Comparison of ENCODE assay signal across 25 mouse cellular contexts in genomic region chr13:78123911-78124426, GRCm38 (mm10).
DNase-seq lines count a peak whose midpoint lies in the region; ATAC-seq and TF ChIP-seq lines count a peak whose summit lies in the region.
"Had no signal": no experiment of that assay in that cellular context is flagged by ENCODE, and none has a peak within 500 bp of the region (broad histone marks: within the 10 kb centered on the region; RNA-seq: fewer than 3 reads in every experiment).

No protein-coding gene starts in this region.

- no peaks in the 10 kb centered on the region for H3K4me1 ChIP-seq in liver, adult 2 months (ENCODE audit: control insufficient read depth, insufficient read depth, low read length)
- no peaks in the 10 kb centered on the region for H3K4me1 ChIP-seq in liver, postnatal 0 days (ENCODE audit: insufficient read depth)
- H3K4me1 ChIP-seq in lung, embryonic 14.5 days (ENCODE audit: insufficient read depth): no peaks in the 10 kb centered on the region
- H3K4me1 ChIP-seq in lung, adult 2 months (ENCODE audit: control insufficient read depth, insufficient read depth, low read length): no peaks in the 10 kb centered on the region
- no peaks in the 10 kb centered on the region for H3K4me1 ChIP-seq in lung, embryonic 16.5 days (replicated peaks; ENCODE audit: control insufficient read depth, insufficient read depth, low read length)
- H3K4me1 ChIP-seq: embryonic facial prominence, embryonic 10.5 days; embryonic facial prominence, embryonic 12.5 days; forebrain, embryonic 13.5 days; forebrain, embryonic 15.5 days had no signal

- DNase-seq in liver, adult 2 months (ENCODE audit: extremely low read depth, low read depth, low spot score): peak; percentile 84
- DNase-seq in liver, postnatal 0 days: no peak
- no peak for DNase-seq in lung, embryonic 14.5 days
- DNase-seq in lung, adult 2 months: no peak
- no peak for DNase-seq in lung, postnatal 4 days
- DNase-seq in lung, postnatal 36 days: peak; percentile 14
- DNase-seq in adrenal gland, adult 8-10 months: no peak
- DNase-seq: adrenal gland, postnatal 10 days; adrenal gland, postnatal 25 days; B cell, adult 2 months; cerebellum, adult 11-12 months; cerebellum, adult 2 months; cerebellum, adult 9-10 months; cerebellum, postnatal 10 days; cerebellum, postnatal 25 days had no signal

- H3K36me3 ChIP-seq in liver, adult 2 months (ENCODE audit: control insufficient read depth, insufficient read depth, low read length): no peaks in the 10 kb centered on the region
- no peaks in the 10 kb centered on the region for H3K36me3 ChIP-seq in liver, postnatal 0 days (replicated peaks; ENCODE audit: insufficient read depth, low read length)
- H3K36me3 ChIP-seq in lung, embryonic 14.5 days (ENCODE audit: insufficient read depth): no peaks in the 10 kb centered on the region
- H3K36me3 ChIP-seq in lung, embryonic 16.5 days (ENCODE audit: control insufficient read depth, insufficient read depth, low read length): no peaks in the 10 kb centered on the region
- H3K36me3 ChIP-seq: embryonic facial prominence, embryonic 10.5 days; embryonic facial prominence, embryonic 12.5 days; forebrain, embryonic 15.5 days had no signal

- no peaks in the 10 kb centered on the region for H3K27me3 ChIP-seq in liver, adult 2 months (ENCODE audit: control insufficient read depth, insufficient read depth, low read length)
- H3K27me3 ChIP-seq in liver, postnatal 0 days (ENCODE audit: insufficient read depth, low read length): no peaks in the 10 kb centered on the region
- H3K27me3 ChIP-seq in lung, embryonic 14.5 days (ENCODE audit: insufficient read depth, low read length): no peaks in the 10 kb centered on the region
- no peaks in the 10 kb centered on the region for H3K27me3 ChIP-seq in lung, embryonic 16.5 days (ENCODE audit: control insufficient read depth, insufficient read depth, low read depth, low read length)
- H3K27me3 ChIP-seq: CH12.LX; embryonic facial prominence, embryonic 12.5 days; forebrain, embryonic 13.5 days; forebrain, embryonic 15.5 days; Patski had no signal

- H3K4me3 ChIP-seq in liver, adult 2 months (ENCODE audit: insufficient read depth, low read depth, low read length): no peak overlapping the region
- no peak overlapping the region for H3K4me3 ChIP-seq in liver, postnatal 0 days (ENCODE audit: low read depth, low read length)
- H3K4me3 ChIP-seq in lung, embryonic 14.5 days (ENCODE audit: low read depth, low read length): no peak overlapping the region
- no peak overlapping the region for H3K4me3 ChIP-seq in lung, adult 2 months (replicated peaks; ENCODE audit: extremely low read depth, low read depth, low read length)
- no peak overlapping the region for H3K4me3 ChIP-seq in lung, embryonic 16.5 days (ENCODE audit: low read length)
- H3K4me3 ChIP-seq: embryonic facial prominence, embryonic 10.5 days; embryonic facial prominence, embryonic 12.5 days; forebrain, embryonic 13.5 days; forebrain, embryonic 15.5 days had no signal

- WGBS in liver, adult 2 months: 44% methylated on average over 4 of the region's 4 CpGs
- 81% methylated on average over 4 of the region's 4 CpGs for WGBS in liver, postnatal 0 days (ENCODE audit: insufficient replicate concordance)
- WGBS in lung, embryonic 14.5 days: 71% methylated on average over 4 of the region's 4 CpGs
- WGBS in lung, adult 2 months: 73% methylated on average over 4 of the region's 4 CpGs
- 60% methylated on average over 4 of the region's 4 CpGs for whole genome bisulfite sequencing in lung, embryonic 16.5 days

- TF ChIP-seq CTCF in liver, adult 2 months (IDR thresholded peaks at IDR 0.05; ENCODE audit: low read depth, low read length): no peak
- no peak for TF ChIP-seq CTCF in liver, postnatal 0 days (IDR thresholded peaks at IDR 0.05; ENCODE audit: low read depth)
- TF ChIP-seq CTCF in lung, embryonic 14.5 days (IDR thresholded peaks at IDR 0.05; ENCODE audit: low read depth): no peak
- TF ChIP-seq CTCF in lung, adult 2 months (IDR thresholded peaks at IDR 0.05; ENCODE audit: insufficient read depth, low read length): no peak

- ATAC-seq in liver, postnatal 0 days: no peak
- peak; percentile 80 for ATAC-seq in lung, embryonic 14.5 days (ENCODE audit: insufficient read depth)
- ATAC-seq in lung, embryonic 16.5 days (ENCODE audit: low read depth): peak; percentile 73
- ATAC-seq: activated CD4-positive, CD25-positive, alpha-beta regulatory T cell, adult 4 months; CD4-positive, CD25-positive, alpha-beta regulatory T cell, adult 4 months; forebrain, embryonic 13.5 days; forebrain, embryonic 15.5 days; Patski had no signal

- no peak overlapping the region for H3K4me2 ChIP-seq in liver, postnatal 0 days (ENCODE audit: low read depth, low read length)
- H3K4me2 ChIP-seq in lung, embryonic 14.5 days: no peak overlapping the region
- H3K4me2 ChIP-seq in lung, embryonic 16.5 days (ENCODE audit: low read depth, low read length): no peak overlapping the region
- H3K4me2 ChIP-seq: embryonic facial prominence, embryonic 12.5 days; forebrain, embryonic 13.5 days; forebrain, embryonic 15.5 days had no signal

- no peaks in the 10 kb centered on the region for H3K9me3 ChIP-seq in liver, postnatal 0 days (ENCODE audit: low read length)
- H3K9me3 ChIP-seq in lung, embryonic 14.5 days (ENCODE audit: low read depth, low read length): no peaks in the 10 kb centered on the region
- no peaks in the 10 kb centered on the region for H3K9me3 ChIP-seq in lung, embryonic 16.5 days (ENCODE audit: control insufficient read depth, low read length)
- H3K9me3 ChIP-seq: embryonic facial prominence, embryonic 10.5 days; embryonic facial prominence, embryonic 12.5 days; forebrain, embryonic 13.5 days; forebrain, embryonic 15.5 days; G1E had no signal

- H3K27ac ChIP-seq in liver, adult 2 months (replicated peaks; ENCODE audit: insufficient read depth, low read depth, low read length): no peak overlapping the region
- no peak overlapping the region for H3K27ac ChIP-seq in liver, postnatal 0 days (ENCODE audit: low read depth)
- no peak overlapping the region for H3K27ac ChIP-seq in lung, embryonic 14.5 days (ENCODE audit: low read depth)
- no peak overlapping the region for H3K27ac ChIP-seq in lung, embryonic 16.5 days (ENCODE audit: low read length)
- H3K27ac ChIP-seq: embryonic facial prominence, embryonic 10.5 days; embryonic facial prominence, embryonic 12.5 days; forebrain, embryonic 13.5 days; forebrain, embryonic 15.5 days had no signal

- H3K9ac ChIP-seq in liver, adult 2 months (ENCODE audit: low read depth, low read length): no peak overlapping the region
- no peak overlapping the region for H3K9ac ChIP-seq in liver, postnatal 0 days (replicated peaks)
- H3K9ac ChIP-seq in lung, embryonic 14.5 days: no peak overlapping the region
- no peak overlapping the region for H3K9ac ChIP-seq in lung, embryonic 16.5 days (ENCODE audit: low read length)
- H3K9ac ChIP-seq: embryonic facial prominence, embryonic 12.5 days; forebrain, embryonic 13.5 days; forebrain, embryonic 15.5 days had no signal

- H3K79me2 ChIP-seq in liver, adult 2 months (ENCODE audit: control insufficient read depth, insufficient read depth, low read length): no peaks in the 10 kb centered on the region

- TF ChIP-seq EP300 in liver, postnatal 0 days (IDR thresholded peaks at IDR 0.05; ENCODE audit: low read depth): no peak

- TF ChIP-seq POLR2A in liver, adult 2 months (IDR thresholded peaks at IDR 0.05; ENCODE audit: extremely low read depth, insufficient read depth, low read length): no peak
- TF ChIP-seq POLR2A in lung, adult 2 months (IDR thresholded peaks at IDR 0.05; ENCODE audit: borderline replicate concordance, extremely low read depth, low read depth, low read length): no peak

Comparison
In these comparisons a context has a peak if more than half of its experiments do, and no peak if none do; other contexts are left out.
1. DNase-seq: peak in liver, adult 2 months (single experiment) and lung, postnatal 36 days (single experiment); none in liver, postnatal 0 days (single experiment), lung, embryonic 14.5 days (single experiment), lung, adult 2 months (single experiment), lung, postnatal 4 days (0 of 2) and adrenal gland, adult 8-10 months (single experiment).